Mouse (Mus musculus) 3134 (cell line): ENCODE measurements around the gene Fam71f1.

Source experiments
- DNase-seq: peaks from one replicate; pipeline ENCODE4 v3.0.0-alpha.2; 2011; ENCODE audit warnings: low spot score; ENCODE audit not compliant: insufficient read length; ENCODE audit errors: extremely low read depth

Gene Fam71f1

GRCm38 (mm10) chr6:29318879-29319278 is at the start of gene Fam71f1:
TSS of gene Fam71f1 (plus strand) at chr6:29319140.
- peak; percentile 73 for DNase-seq

DNA sequence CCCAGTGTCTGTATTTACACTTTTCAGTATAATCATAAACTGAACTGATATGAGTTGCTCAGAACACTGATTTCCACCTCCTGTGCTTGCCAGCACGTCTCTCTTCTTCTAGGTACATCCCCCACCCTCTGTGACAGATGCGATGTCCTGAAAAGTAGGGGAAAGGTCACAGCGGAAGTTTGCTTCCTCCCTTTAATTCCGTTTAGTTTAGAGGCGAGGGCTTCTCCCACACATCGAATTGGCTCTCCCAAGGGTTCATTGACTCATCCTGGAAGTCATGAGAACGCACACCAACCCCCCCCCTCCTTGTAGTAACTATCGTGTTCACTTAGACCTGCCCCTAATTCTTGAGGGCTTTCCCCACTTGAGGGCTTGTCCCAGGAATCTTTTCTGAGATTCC is 48.0 kb upstream of the Fam71f1 start:
- DNase-seq, result no peak

- peak; percentile 98 for DNase-seq
Observed at GRCm38 (mm10) chr6:29272312-29273072, 46.4 kb upstream of the Fam71f1 start, which contains the start of gene Hilpda. TSS of gene Hilpda (plus strand) at chr6:29272488.

GRCm38 (mm10) chr6:29276746-29277145 is 42.2 kb upstream of the Fam71f1 start:
- no peak for DNase-seq

GRCm38 (mm10) chr6:29278513-29279267 is 40.2 kb upstream of the Fam71f1 start:
- peak; percentile 68 for DNase-seq

DNA sequence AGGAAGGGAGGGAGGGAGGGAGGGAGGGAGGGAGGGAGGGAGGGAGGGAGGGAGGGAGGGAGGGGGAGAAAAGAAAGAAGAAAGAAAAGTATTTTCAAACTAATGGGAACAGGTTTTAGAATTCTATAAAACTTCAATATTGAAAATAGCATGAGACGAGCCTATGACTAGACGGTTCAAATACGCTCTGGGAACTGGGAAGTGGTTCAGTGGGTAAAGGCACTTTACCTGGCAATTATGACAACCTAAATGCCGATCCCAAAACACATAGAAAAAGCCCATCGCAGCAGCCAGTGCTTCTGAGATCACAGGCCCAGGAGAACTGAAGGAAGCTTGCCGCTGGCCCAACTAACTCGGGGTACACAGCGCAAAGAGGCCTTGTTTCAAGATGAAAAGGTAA is 39.6 kb upstream of the Fam71f1 start, which contains the start of gene Fam71f2:
Gene Fam71f2 (plus strand): TSS at position 301 of the 400 bp plus-strand sequence.
- no peak for DNase-seq

DNA sequence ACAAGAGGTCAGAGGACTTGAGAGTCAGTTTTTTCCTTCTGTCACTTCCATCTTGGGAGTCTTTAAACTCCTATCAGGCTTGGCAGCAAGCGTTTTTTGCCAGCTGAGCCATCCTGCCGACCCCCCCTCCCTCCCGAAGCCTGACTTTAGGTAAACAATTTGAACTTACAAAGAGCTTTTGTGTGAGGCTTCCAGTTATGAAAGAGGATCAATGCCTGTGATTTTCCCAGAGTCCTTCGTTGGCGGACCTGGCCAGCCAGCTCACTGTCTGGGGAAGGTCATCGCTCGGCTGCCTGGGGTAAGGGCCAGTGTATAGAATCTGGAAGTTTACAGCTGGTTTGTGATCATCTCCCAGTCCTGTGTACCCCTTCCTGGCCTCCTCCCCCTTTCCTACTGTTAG is 38.3 kb upstream of the Fam71f1 start:
- DNase-seq, result no peak

GRCm38 (mm10) chr6:29286870-29287269 is 32.1 kb upstream of the Fam71f1 start:
- no peak for DNase-seq

DNA sequence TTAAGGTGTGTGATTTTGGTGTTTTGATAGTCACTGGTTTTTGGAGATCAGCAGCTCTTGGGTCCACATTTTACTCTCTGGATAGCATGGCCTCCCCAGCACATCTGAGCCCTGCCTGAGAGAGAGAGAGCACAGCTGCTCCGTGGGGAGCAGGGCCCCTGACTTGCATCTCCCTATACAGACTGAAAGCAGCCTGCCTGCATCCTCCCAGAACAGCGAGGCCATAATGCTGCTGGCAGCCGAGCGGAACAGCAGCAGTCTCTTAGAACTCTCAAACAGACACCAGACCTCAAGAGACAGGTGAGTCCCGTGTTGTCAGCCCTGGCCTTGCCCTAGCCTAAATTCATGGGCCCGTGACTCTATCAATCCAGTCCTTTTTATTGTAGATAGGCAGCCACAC is 31.5 kb upstream of the Fam71f1 start:
- no peak for DNase-seq

- DNase-seq, result no peak
Observed at GRCm38 (mm10) chr6:29287944-29288343, 31.0 kb upstream of the Fam71f1 start.

- peak; percentile 74 for DNase-seq
Observed at GRCm38 (mm10) chr6:29288651-29289050, 30.3 kb upstream of the Fam71f1 start.

DNA sequence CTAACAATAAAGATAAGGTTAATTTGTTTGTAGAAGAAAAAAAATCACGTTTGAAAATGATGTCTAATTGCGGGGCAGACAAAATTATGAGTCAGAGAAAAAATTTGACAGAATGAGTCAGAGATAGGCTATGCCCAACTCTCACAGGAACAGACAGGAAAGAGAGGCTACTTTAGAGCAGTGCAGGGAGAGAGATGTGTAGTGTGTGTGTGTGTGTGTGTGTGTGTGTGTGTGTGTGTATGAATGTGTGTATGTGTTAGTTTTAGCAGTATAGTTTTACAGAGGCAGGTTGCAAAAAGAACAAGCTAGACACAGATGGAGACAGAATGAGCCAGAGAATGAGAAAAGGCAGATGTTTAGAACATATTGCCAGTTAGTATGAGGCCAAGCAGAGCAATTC is 19.8 kb upstream of the Fam71f1 start:
- peak; percentile 51 for DNase-seq

DNA sequence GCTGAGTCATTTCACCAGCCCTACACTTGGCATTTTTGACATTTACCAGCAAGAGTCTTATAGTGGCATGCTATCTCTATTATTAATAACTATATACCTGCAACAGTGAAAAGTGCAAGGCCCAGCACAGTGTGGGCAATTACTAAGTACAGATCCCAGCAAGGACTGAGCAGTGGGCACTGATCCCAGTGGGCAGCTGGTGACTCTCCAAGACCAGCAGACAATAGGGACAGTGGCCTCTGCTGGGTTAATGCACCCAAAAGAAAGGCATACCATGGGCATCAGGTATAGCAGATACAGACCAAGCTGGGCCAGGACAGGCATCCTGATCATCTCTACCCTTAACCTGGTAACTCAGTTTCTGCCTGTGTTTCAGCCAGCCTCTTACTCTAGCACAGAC is 15.7 kb upstream of the Fam71f1 start:
- DNase-seq, result no peak

- DNase-seq, result no peak
Observed at GRCm38 (mm10) chr6:29303726-29304125, 15.2 kb upstream of the Fam71f1 start.

DNA sequence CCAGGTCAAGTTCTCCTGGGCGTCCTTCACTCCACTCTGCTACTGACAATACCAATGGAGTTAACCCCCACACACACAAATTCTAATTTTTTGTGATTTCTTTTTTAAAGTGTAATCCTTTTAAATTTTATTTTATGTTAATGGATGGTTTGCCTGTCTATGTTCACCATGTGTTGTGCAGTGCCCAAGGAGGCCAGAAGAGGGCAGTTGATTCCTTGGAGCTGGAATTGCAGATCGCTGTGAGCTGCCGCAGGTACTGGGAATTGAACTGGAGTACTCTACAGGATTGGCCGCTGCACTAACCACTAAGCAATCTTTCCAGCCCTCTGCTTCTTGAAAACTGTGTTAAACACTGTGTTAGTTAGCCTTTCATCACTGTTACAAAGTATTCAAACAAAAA is 13.5 kb upstream of the Fam71f1 start:
- DNase-seq, result no peak

DNA sequence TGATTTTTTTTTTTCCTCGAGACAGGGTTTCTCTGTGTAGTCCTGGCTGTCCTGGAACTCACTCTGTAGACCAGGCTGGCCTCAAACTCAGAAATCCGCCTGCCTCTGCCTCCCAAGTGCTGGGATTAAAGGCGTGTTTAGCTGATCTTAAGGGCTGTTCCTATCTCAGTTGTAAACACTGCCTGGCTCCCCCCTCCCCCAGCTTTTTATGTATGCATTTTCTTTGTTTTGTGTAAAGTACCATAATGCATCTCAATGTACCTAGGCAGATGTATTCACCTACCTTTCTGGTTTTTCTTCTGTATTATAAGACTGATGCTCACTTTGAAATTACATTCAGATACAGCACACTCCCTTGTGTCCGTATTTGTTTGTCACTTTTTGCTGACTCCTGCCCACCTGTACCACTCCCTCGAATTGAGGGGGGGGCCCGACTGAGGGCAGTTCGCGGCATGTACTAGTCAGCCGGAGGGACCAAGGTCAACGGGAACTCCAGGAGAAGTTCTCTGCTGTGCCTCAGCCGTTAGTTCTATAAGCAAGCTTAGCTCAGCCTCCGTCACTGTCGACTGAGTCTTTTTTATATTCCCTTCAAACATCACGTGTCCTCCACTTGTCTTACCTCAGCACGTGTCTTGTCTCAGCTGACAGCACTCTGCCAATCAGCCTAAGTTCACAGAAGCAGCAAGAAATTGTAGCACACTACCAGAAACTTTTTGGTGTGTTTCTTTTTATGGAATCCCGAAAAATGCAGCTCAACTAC is 9.9 kb upstream of the Fam71f1 start:
- no peak for DNase-seq

- DNase-seq, result no peak
Observed at GRCm38 (mm10) chr6:29313690-29314202, 5.2 kb upstream of the Fam71f1 start.

GRCm38 (mm10) chr6:29317286-29317685 is 1.7 kb upstream of the Fam71f1 start:
- peak; percentile 67 for DNase-seq

DNA sequence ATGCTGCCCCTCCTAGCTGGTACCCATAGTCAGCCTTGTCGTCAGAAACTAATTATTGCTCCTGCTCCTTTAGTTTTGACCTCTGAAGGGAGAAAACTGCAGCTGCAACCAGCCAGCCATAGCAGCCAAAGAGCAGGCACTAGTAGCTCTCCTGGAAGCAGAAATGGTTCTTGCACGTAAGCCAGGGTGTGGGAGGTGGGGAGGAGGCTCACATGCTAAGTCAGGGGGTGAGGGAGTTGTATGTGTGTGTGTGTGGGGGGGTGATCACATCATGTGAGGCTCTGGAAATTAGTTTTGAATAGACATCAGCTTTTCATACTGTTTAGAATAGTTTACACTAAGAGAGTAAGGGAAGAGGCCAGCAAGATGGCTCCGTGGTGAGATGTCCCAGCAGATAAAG is 999 bp upstream of the Fam71f1 start:
- DNase-seq, result peak; percentile 35

GRCm38 (mm10) chr6:29321586-29321985 is 2.6 kb downstream of the Fam71f1 start:
- DNase-seq, result no peak

- no peak for DNase-seq
Observed at GRCm38 (mm10) chr6:29322147-29322546, 3.2 kb downstream of the Fam71f1 start.
